Mouse (Mus musculus) forebrain, embryonic 14.5 days (tissue): ENCODE measurements around the gene Npcd. TPM values are rescaled to one million over a fixed set of nuclear protein-coding genes. Genes with fewer than 3 reads are reported as not detected.

ENCODE experiments used
- ATAC-seq: fragments of 200-750 bp; cut with Nextera tagmentation; 2 replicates; pipeline ENCODE4 v1.8.0; 2017; ENCODE audit warnings: mild to moderate bottlenecking, moderate library complexity
- DNase-seq: peaks from one replicate; pipeline ENCODE4 v3.0.0-alpha.2; 2015; ENCODE audit warnings: low spot score
- H3K27ac ChIP-seq: fragments of 300-500 bp; sonication (generic); 2 replicates; pipeline ENCODE4 v1.5.1; 2014; ENCODE audit warnings: low read depth, mild to moderate bottlenecking, control low read depth, low read length, moderate library complexity
- H3K27me3 ChIP-seq: fragments of 300-500 bp; sonication (generic); replicated peaks from 2 replicates; pipeline ENCODE4 v1.6.1; 2014; ENCODE audit warnings: low read length, control low read depth, mixed read lengths; ENCODE audit not compliant: control insufficient read depth, insufficient read depth
- H3K36me3 ChIP-seq: fragments of 300-500 bp; sonication (generic); 2 replicates; pipeline ENCODE4 v1.6.1; 2014; ENCODE audit warnings: low read length, control low read depth; ENCODE audit not compliant: control insufficient read depth, insufficient read depth
- H3K4me1 ChIP-seq: fragments of 300-500 bp; sonication (generic); 2 replicates; pipeline ENCODE4 v1.6.1; 2014; ENCODE audit warnings: antibody characterized with exemption, low read length, control low read depth; ENCODE audit not compliant: control insufficient read depth, insufficient read depth
- H3K4me2 ChIP-seq: fragments of 300-500 bp; sonication (generic); 2 replicates; pipeline ENCODE4 v1.6.1; 2014; ENCODE audit warnings: mild to moderate bottlenecking, control low read depth, low read length
- H3K4me3 ChIP-seq: fragments of 300-500 bp; sonication (generic); 2 replicates; pipeline ENCODE4 v1.5.1; 2014; ENCODE audit warnings: low read depth, low read length, control low read depth
- H3K9ac ChIP-seq: fragments of 300-500 bp; sonication (generic); 2 replicates; pipeline ENCODE4 v1.6.1; 2014; ENCODE audit warnings: mild to moderate bottlenecking, low read length, control low read depth, moderate library complexity
- H3K9me3 ChIP-seq: fragments of 300-500 bp; sonication (generic); replicated peaks from 2 replicates; pipeline ENCODE4 v1.6.1; 2016; ENCODE audit warnings: low read length, control low read depth, mixed read lengths; ENCODE audit not compliant: control insufficient read depth
- whole genome bisulfite sequencing: fragments of 180-500 bp; shearing (Covaris S2); extraction: QIAGEN DNeasy Blood & Tissue Kit; methylation state at CpG from one replicate; pipeline ENCODE4 v1.1.7; 2014; 5-methylcytosine and 5-hydroxymethylcytosine counted together
- polyA plus RNA-seq: library from polyadenylated mRNA; unstranded; fragments of >200 nt; fragmentation: Nextera tagmentation; extraction: Ambion mirVana; gene quantifications from 2 replicates; pipeline ENCODE4 v1.2.1, GENCODE M21; 2014

Gene Npcd
- polyA plus RNA-seq: not detected in 2 replicates

DNA sequence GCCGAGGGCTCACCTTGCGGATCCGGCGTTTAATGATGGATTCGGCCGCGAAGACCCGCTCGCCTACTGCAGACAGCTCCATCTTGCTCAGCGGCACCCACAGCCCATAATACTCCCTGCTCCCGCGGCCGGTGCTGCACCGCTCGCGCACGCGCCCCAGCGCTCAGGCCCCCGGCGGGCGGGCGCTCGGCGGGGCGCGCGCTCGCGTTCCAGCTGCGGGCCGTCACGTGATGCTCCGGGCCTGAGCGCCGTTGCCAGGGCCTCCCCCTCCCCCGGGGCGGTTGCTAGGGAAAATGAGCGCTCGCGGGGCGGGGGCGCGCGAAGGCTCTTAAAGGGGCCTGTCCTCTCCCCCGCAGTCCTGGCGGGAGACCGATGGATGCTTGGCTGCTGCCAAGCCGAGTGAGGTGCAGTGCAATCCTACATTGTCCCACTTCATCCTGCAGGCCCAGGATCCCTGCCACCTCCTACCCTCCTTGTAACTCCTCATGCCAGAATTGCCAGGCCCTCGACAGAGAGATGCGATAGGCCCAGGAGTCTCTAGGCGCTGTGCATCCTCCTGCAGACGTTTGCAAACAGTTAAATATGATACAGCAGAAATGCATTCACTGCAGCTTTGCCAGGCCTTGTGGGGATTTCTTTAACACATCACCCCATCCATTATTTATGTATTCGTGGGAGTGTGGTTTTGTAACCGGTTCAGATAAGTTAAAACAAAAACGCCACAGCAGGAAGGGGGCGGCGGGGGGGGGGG, at the start of gene Npcd, which contains the start of gene Cbx6:
Gene Npcd (minus strand): TSS at position 108 of the 751 bp plus-strand sequence.
Gene Cbx6 (minus strand): TSS at position 559 of the 751 bp plus-strand sequence.
- Histone ChIP-seq H3K27ac (peak within 1 kb of the TSS; percentile 97), H3K4me1 (peaks cover 18% of the 10 kb centered on the region), H3K36me3 (peaks cover 7% of the 10 kb centered on the region), H3K4me3 (peak within 1 kb of the TSS; percentile 83), H3K9ac (peak within 1 kb of the TSS; percentile 87), H3K4me2 (peak within 1 kb of the TSS; percentile 96), H3K9me3 (no peaks in the 10 kb centered on the region), H3K27me3 (no peaks in the 10 kb centered on the region)
- ATAC-seq (peak; percentile 90), DNase-seq (peak; percentile 98)
- under 1% methylated on average over 46 of the region's 58 CpGs for WGBS

DNA sequence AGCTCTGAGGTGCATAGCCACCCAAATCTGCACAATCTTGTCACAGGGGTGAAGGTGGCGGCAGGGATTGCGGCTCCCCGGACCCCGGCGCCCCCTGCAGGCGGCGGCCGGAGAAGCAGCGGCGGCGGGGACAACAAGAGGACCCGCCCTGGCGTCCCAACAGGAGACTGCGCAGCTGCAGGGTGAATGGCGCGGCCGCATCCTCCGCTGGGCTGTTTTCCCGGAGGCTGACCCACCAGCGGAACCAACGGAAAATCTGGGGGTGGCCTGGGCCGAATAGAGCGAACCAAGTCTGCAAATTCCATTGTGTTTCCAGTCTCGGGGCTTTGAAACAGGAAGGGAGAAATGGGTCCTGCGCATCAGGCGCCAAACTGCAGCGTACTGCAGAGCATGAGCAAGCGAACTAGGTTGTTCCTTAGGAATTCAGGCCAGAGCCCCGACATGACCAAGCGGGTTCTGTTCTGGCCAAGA, 49.4 kb upstream of the Npcd start:
- ATAC-seq: peak; percentile 91
- H3K4me3 ChIP-seq: peak overlapping the region; percentile 45

DNA sequence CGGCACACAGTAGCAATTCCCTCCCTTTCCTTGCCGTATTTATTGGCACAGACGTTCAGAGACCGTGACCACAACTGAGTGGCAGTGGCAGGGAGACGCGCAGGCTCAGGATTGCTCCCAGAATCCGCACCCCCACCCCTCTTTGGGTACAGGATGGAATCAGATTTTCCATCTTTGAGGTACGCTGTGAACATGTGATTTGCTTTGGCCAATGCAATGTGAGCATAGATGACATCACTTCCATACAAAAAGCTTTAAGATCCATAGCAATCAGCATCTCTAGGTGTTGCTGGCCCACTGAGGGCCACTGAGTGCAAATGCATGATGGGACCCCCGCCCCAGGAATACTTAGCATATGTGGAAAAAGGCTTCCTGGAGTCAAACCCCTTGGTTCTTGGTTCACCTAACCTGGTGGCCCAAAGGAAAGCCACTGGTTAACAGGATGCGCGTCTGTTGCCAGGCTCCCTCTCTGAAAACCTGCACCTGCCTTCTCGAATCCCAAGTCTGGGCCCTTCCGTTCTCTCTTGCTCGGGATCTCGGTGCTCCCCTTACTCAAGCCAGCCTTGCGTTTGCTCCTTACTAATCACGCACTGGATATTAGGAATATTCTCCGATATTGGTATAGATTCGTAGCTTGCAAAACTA, 48.7 kb upstream of the Npcd start:
- 27% methylated on average over 19 of the region's 19 CpGs for WGBS
- Histone ChIP-seq H3K9ac (peak overlapping the region; percentile 68), H3K27me3 (no peaks in the 10 kb centered on the region), H3K4me3 (peak overlapping the region; percentile 45), H3K27ac (peak overlapping the region; percentile 86), H3K4me1 (no peaks in the 10 kb centered on the region), H3K4me2 (peak overlapping the region; percentile 67), H3K9me3 (no peaks in the 10 kb centered on the region), H3K36me3 (no peaks in the 10 kb centered on the region)
- DNase-seq (peak; percentile 84), ATAC-seq (peak; percentile 56)

More for the DNA sequence above, 49.4 kb upstream of the Npcd start:
- peak overlapping the region; percentile 67 for H3K4me2 ChIP-seq
- DNase-seq: peak; percentile 94
- WGBS: under 1% methylated on average over 30 of the region's 30 CpGs
- no peaks in the 10 kb centered on the region for H3K36me3 ChIP-seq
- H3K4me1 ChIP-seq: no peaks in the 10 kb centered on the region
- peak overlapping the region; percentile 86 for H3K27ac ChIP-seq
- H3K27me3 ChIP-seq: no peaks in the 10 kb centered on the region
- peak overlapping the region; percentile 68 for H3K9ac ChIP-seq
- no peaks in the 10 kb centered on the region for H3K9me3 ChIP-seq

DNA sequence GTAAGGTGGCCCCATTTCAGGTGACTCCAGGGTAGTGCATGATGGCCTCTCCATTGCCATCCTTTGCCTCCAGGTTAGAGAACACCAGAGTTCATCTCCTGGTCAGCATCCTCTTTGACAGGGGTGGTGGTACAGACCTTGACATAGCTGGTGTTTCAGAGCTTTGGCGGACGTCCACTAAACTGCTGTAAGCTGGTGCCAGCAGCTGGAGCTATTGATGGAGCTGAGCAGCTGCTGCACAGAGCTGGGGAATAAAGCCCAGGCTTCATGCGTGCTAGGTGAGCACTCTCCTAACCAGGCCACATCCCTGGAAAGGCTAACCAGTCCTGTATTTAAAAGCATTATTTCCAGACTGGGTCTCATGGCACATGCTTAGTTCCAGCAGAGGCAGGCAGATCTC, 46.4 kb upstream of the Npcd start:
- no peak for DNase-seq
- H3K4me2 ChIP-seq: no peak overlapping the region
- no peaks in the 10 kb centered on the region for H3K9me3 ChIP-seq
- WGBS: 79% methylated on average over 3 of the region's 3 CpGs
- no peaks in the 10 kb centered on the region for H3K27me3 ChIP-seq
- H3K9ac ChIP-seq: no peak overlapping the region
- no peak overlapping the region for H3K4me3 ChIP-seq
- no peaks in the 10 kb centered on the region for H3K36me3 ChIP-seq
- no peak overlapping the region for H3K27ac ChIP-seq
- no peak for ATAC-seq
- H3K4me1 ChIP-seq: no peaks in the 10 kb centered on the region

DNA sequence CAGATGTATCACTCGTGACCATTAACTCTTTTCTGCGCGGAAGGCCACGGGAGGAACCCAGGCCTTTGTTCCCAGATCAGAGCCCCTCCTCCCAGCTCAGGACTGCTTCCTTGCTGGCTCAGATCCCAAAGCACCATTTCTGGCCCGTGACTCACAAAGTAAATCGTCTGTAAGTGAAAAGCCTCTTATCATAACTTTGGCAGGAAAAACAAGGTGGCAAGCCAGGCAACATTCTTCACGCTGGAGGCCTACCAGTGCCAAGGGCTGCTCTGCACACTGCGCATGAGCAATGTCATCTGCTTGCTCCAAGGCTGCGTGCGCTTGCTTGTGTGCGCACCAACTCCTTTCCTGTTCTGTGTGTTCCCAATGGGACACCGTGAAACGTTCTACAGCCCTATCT, 45.3 kb upstream of the Npcd start:
- peak; percentile 32; the same call in 1 of the 2 replicates for ATAC-seq
- Histone ChIP-seq H3K4me3 (no peak overlapping the region), H3K9ac (no peak overlapping the region), H3K36me3 (no peaks in the 10 kb centered on the region), H3K27me3 (no peaks in the 10 kb centered on the region), H3K4me2 (0 out of 2 replicates have a peak overlapping the region, but pooled peaks have one; percentile 7), H3K4me1 (no peaks in the 10 kb centered on the region), H3K9me3 (no peaks in the 10 kb centered on the region), H3K27ac (peak overlapping the region; percentile 50)
- peak; percentile 94 for DNase-seq
- 39% methylated on average over 13 of the region's 13 CpGs for WGBS

DNA sequence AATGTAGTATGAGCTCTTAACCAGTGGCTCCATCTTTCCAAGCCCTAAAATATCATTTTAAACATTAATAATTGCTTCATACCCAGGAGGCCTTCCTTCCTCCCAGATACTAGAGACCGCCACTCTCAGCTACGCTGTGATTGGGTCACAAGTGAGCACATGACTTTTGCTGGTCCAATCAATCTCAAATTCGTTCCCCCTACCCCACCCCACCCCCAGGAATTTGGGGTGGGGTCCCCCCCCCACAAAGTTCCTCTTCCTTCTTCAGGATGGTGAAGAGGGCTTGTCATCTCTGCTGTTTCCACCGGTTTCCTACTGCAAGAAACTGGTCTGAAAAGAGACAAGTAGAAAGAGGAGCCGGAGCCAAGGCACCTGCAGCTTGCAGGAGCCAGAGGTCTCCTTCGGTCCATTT, 44.7 kb upstream of the Npcd start:
- Histone ChIP-seq H3K36me3 (no peaks in the 10 kb centered on the region), H3K4me3 (no peak overlapping the region), H3K9me3 (no peaks in the 10 kb centered on the region), H3K9ac (no peak overlapping the region), H3K27ac (peak overlapping the region; percentile 50), H3K4me1 (no peaks in the 10 kb centered on the region), H3K4me2 (0 out of 2 replicates have a peak overlapping the region, but pooled peaks have one; percentile 7), H3K27me3 (no peaks in the 10 kb centered on the region)
- ATAC-seq: no peak
- 80% methylated on average over 6 of the region's 6 CpGs for WGBS
- DNase-seq: no peak

DNA sequence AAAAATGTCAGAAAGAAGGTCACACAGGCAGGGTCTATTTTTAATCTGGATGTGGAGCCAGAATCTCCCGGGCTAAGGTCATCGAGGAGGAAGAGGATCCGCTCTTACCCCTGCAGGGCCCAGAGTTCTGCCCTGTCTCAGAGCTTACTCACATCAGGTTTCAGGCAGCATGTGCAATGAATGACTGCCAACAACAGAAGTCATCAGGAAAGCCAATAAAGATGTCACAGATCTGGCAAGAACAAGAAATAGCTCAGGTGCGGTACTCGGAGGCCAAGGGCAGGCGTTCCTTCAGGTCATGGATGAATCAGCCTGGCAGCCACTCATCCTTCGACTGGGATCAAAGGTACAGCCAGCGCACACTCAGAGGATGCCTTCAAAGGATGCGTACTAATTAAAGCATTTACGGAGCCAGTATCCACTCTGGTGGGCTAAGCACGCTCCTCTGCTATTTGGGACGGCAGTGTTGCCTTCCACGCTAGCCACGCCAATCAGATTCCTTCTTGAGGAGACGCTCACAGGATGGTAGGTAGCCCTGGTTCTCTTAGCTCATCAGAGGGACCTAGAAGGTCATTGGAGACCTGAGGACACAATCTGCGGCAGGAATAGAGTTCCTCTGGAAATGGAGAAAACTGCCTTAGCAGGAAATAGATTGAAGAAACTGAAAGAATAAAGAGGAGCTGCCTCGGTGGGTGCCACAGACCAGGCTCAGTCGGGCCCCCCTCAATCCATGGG, 41.4 kb upstream of the Npcd start:
- no peak overlapping the region for H3K4me3 ChIP-seq
- no peak overlapping the region for H3K4me2 ChIP-seq
- 86% methylated on average over 18 of the region's 18 CpGs for WGBS
- H3K9ac ChIP-seq: no peak overlapping the region
- ATAC-seq (no peak), DNase-seq (no peak)
- H3K27ac ChIP-seq: no peak overlapping the region
- H3K27me3 ChIP-seq: no peaks in the 10 kb centered on the region
- H3K9me3 ChIP-seq: no peaks in the 10 kb centered on the region
- H3K36me3 ChIP-seq: no peaks in the 10 kb centered on the region
- H3K4me1 ChIP-seq: no peaks in the 10 kb centered on the region

DNA sequence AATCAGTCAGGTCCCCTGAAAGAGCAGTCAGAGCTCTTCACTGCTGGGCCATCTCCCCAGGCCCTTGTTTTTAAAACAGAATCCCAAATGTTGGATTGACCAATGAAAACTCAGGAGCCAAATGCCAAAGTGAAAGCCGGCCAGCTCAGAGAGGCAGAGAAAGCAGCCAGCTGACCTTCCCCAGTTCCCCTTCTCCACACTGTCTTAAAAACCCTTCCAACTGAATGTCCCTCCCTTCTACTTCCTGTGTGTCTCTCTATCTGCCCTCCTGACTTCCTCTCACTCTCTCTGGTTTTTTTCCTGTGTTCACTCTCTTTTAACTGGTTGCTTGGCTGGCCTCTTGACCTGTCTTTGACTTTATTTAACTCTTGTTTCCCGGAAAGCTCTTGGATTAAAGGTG, 40.0 kb upstream of the Npcd start:
- no peaks in the 10 kb centered on the region for H3K27me3 ChIP-seq
- DNase-seq (no peak), ATAC-seq (no peak)
- no peak overlapping the region for H3K4me3 ChIP-seq
- H3K9me3 ChIP-seq: no peaks in the 10 kb centered on the region
- H3K9ac ChIP-seq: no peak overlapping the region
- no peak overlapping the region for H3K27ac ChIP-seq
- H3K4me2 ChIP-seq: no peak overlapping the region
- no peaks in the 10 kb centered on the region for H3K4me1 ChIP-seq
- no peaks in the 10 kb centered on the region for H3K36me3 ChIP-seq
- WGBS: 77% methylated on average over 2 of the region's 2 CpGs
